Mouse (Mus musculus): ENCODE results near the gene Cpeb4.

- TF ChIP-seq GATA1 (IDR thresholded peaks at IDR 0.05; ENCODE audit: borderline replicate concordance, low read length) (no peak), FLI1 (IDR thresholded peaks at IDR 0.05; ENCODE audit: low read length) (no peak)
Measured at GRCm38 (mm10) chr11:31883671-31884070, 11.7 kb downstream of the Cpeb4 start.
